Mouse (Mus musculus) adrenal gland, adult (tissue): ENCODE measurements at regions not wholly inside any gene's neighbourhood (a gene's known extent, or its start where the extent isn't known, plus 50 kb on each side); places are given as distances from the start of the nearest gene placed in this dataset.

Source experiments
- DNase-seq, 2 experiments: peaks; one replicate each; pipeline ENCODE4 v3.0.0; 2022 to 2023; ENCODE audit warnings: low spot score in 1 of 2; ENCODE audit not compliant: inconsistent age in 2 of 2

GRCm38 (mm10) chr10:46826012-46826411, 1248.4 kb downstream of the Hace1 start:
- DNase-seq: no peak

- DNase-seq: no peak
Observed at GRCm38 (mm10) chr10:46826639-46827038, 1249.0 kb downstream of the Hace1 start.

GRCm38 (mm10) chr10:46827109-46827812, 1249.6 kb downstream of the Hace1 start:
- DNase-seq: no peak

- DNase-seq: no peak
Observed at GRCm38 (mm10) chr10:46828164-46828563, 1250.5 kb downstream of the Hace1 start.

GRCm38 (mm10) chr10:46845578-46846314, 1268.1 kb downstream of the Hace1 start:
- no peak for DNase-seq
